Mouse (Mus musculus): ENCODE data around the gene Fmnl2. TPM values are rescaled to one million over a fixed set of nuclear protein-coding genes. Genes with fewer than 3 reads are reported as not detected.

Gene Fmnl2
- total RNA-seq (2014; rRNA removed) (38.4 and 41.8 TPM in 2 replicates), polyA plus RNA-seq (2015; fragmentation: Nextera tagmentation; extraction: Ambion mirVana) (7.6 and 9.1 TPM in 2 replicates)

DNA sequence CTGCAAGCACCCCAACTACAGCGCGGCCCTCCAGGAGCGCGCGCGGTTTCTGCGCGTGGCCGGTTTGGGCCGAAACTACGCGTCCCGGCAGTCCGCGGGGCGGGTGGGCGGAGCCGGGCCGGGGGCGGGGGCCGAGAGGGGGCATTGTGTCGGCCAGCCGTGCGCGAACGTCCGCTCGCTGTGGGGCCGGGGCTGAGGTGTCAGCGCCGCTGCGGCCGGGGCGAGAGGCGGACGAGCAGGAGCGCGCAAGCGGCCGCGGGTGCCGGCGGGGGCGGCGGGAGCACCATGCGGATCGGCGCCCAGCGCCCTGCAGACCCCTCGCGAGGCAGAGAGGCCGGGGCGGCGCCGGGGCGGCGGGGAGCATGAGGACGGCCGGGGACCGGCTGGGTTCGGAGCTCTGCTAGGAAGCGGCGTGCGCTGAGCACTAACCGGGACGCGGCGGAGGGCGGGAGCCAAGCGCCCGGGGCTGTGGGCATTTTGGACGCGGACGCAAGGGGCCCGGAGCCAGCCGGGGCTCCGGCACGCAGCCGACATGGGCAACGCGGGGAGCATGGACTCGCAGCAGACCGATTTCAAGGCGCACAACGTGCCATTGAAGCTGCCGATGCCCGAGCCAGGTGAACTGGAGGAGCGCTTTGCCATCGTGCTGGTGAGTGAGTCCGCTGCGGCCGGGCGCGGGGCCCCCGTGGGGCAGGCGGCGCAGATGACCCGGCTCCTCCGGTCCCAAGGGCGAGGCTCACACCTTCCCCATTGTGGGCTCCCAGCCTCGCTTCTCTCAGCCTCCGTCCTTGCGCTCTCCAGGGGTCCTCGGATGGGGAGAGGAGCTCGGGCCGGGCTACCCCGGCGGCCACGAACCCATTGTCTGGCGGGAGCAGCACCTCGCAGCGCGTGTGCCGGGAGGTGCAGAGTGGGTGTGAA is at the start of gene Fmnl2:
Gene Fmnl2, plus strand, starts transcription at position 250 of the 918 bp plus-strand sequence.
- Histone ChIP-seq H3K4me1 (ENCODE audit: insufficient read depth) (peaks cover 20% of the 10 kb centered on the region; the same call in 1 of the 2 replicates), H3K27ac (ENCODE audit: low read depth, low read length) (peak within 1 kb of the TSS; percentile 85), H3K36me3 (ENCODE audit: insufficient read depth) (no peaks in the 10 kb centered on the region), H3K4me3 (ENCODE audit: low read depth, low read length) (peak within 1 kb of the TSS; percentile 93), H3K9ac (peak within 1 kb of the TSS; percentile 88), H3K27me3 (ENCODE audit: insufficient read depth, low read length) (no peaks in the 10 kb centered on the region), H3K4me2 (ENCODE audit: low read depth) (peak within 1 kb of the TSS; percentile 74), H3K9me3 (ENCODE audit: low read length) (no peaks in the 10 kb centered on the region)
- no peak for TF ChIP-seq CTCF (IDR thresholded peaks at IDR 0.05; ENCODE audit: low read depth)
- DNase-seq = peak; percentile 79
- WGBS = 2% methylated on average over 106 of the region's 114 CpGs
- peak; percentile 92 for ATAC-seq

DNA sequence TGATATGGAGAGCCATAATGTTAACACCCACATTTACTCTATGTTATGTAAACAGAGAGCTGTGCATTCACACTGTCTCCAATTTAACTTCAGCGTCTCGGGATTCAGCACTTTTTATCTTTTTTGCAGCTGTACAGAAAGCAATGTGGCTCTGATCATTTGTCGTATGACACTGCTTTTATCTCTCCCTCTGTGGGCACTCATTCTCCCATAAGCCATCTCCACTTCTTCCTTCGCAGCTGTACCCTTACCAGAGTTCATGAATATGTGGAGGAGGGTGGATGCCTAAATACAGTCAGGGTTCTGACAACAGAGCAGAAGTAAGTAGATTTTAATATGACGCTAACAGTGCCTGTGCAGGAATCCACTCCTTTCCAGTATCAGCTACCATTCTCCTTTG is 47.7 kb upstream of the Fmnl2 start:
- DNase-seq (no peak), ATAC-seq (0 out of 2 replicates have a peak, but pooled peaks have one; percentile 10)
- no peaks in the 10 kb centered on the region for H3K27me3 ChIP-seq (ENCODE audit: insufficient read depth, low read length)
- no peak for TF ChIP-seq CTCF (IDR thresholded peaks at IDR 0.05; ENCODE audit: low read depth)
- H3K9me3 ChIP-seq (ENCODE audit: low read length) = no peaks in the 10 kb centered on the region
- H3K36me3 ChIP-seq (ENCODE audit: insufficient read depth) = no peaks in the 10 kb centered on the region
- no peak overlapping the region for H3K27ac ChIP-seq (ENCODE audit: low read depth, low read length)
- no peaks in the 10 kb centered on the region for H3K4me1 ChIP-seq (ENCODE audit: insufficient read depth)
- no peak overlapping the region for H3K4me3 ChIP-seq (ENCODE audit: low read depth, low read length)
- no peak overlapping the region for H3K9ac ChIP-seq
- H3K4me2 ChIP-seq (ENCODE audit: low read depth) = no peak overlapping the region
- WGBS = 81% methylated on average over 5 of the region's 5 CpGs

DNA sequence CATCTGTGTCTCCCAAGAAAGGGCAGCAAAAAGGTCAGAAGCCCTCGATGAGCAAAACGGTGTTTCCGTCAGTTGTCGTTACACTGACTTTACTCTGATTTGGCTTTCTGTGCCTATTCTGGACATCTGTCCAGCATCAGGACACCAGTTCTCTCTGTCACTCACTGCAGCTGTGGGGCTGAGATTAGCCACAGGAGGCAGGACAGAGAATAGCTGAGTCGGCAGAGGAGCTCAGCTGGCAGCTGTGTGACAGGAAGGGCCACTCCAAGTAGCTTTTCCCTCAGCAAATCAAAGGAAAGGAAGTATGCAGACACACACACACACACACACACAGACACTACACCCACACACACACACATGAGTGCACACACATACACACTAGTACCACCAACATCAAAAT is 46.0 kb upstream of the Fmnl2 start:
- DNase-seq (no peak), ATAC-seq (no peak)
- H3K4me2 ChIP-seq (ENCODE audit: low read depth) = no peak overlapping the region
- no peak for TF ChIP-seq CTCF (IDR thresholded peaks at IDR 0.05; ENCODE audit: low read depth)
- WGBS = 75% methylated on average over 5 of the region's 5 CpGs
- no peak overlapping the region for H3K27ac ChIP-seq (ENCODE audit: low read depth, low read length)
- no peaks in the 10 kb centered on the region for H3K36me3 ChIP-seq (ENCODE audit: insufficient read depth)
- H3K4me3 ChIP-seq (ENCODE audit: low read depth, low read length) = no peak overlapping the region
- H3K9me3 ChIP-seq (ENCODE audit: low read length) = no peaks in the 10 kb centered on the region
- no peak overlapping the region for H3K9ac ChIP-seq
- no peaks in the 10 kb centered on the region for H3K4me1 ChIP-seq (ENCODE audit: insufficient read depth)
- no peaks in the 10 kb centered on the region for H3K27me3 ChIP-seq (ENCODE audit: insufficient read depth, low read length)

DNA sequence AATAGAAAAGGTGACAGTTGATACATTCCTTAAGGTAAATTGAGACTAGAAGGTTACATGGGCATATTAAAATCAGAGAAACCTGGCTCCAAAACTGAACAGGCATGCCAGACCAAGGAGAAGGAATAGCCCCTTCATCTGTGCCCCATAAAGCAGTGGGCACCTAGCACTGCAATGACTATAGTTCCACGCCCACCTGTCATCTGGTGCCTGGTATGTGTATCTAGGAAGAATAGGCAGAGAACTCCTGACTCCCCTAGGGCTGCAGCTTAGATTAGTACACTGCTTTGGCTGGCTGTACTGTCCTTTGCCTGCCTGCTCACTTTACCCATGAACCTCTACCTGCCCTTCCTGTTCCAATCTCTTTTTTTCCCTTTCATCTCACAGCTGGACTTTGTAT is 40.3 kb upstream of the Fmnl2 start:
- no peak for DNase-seq
- no peaks in the 10 kb centered on the region for H3K36me3 ChIP-seq (ENCODE audit: insufficient read depth)
- H3K4me3 ChIP-seq (ENCODE audit: low read depth, low read length) = no peak overlapping the region
- H3K9ac ChIP-seq = no peak overlapping the region
- H3K4me2 ChIP-seq (ENCODE audit: low read depth) = no peak overlapping the region
- no peaks in the 10 kb centered on the region for H3K4me1 ChIP-seq (ENCODE audit: insufficient read depth)
- H3K27ac ChIP-seq (ENCODE audit: low read depth, low read length) = no peak overlapping the region
- H3K9me3 ChIP-seq (ENCODE audit: low read length) = no peaks in the 10 kb centered on the region
- WGBS = 90% methylated on average over 1 of the region's 1 CpGs
- H3K27me3 ChIP-seq (ENCODE audit: insufficient read depth, low read length) = no peaks in the 10 kb centered on the region
- TF ChIP-seq CTCF (IDR thresholded peaks at IDR 0.05; ENCODE audit: low read depth) = no peak
- ATAC-seq = no peak

DNA sequence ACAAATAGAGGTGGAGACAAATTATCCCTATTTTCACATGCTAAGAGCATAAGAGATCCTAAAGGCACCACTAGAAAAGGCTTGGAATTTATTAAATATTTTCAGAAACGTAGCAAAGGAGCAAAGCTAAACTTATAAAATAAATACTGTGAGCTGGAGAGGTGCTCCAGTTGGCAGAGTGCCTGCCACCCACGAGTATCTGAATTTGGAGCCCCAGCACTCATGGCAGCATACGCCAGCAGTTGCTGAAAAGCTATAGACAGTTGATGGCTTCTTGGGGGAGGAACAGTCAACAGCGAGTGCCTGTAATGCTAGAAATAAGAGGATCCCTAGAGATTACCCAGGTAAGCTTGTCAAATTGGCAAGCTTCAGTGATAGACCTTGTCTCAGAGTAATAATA is 38.7 kb upstream of the Fmnl2 start:
- WGBS = 71% methylated on average over 4 of the region's 4 CpGs
- Histone ChIP-seq H3K9ac (no peak overlapping the region), H3K36me3 (ENCODE audit: insufficient read depth) (no peaks in the 10 kb centered on the region), H3K4me2 (ENCODE audit: low read depth) (no peak overlapping the region), H3K9me3 (ENCODE audit: low read length) (no peaks in the 10 kb centered on the region), H3K27me3 (ENCODE audit: insufficient read depth, low read length) (no peaks in the 10 kb centered on the region), H3K4me1 (ENCODE audit: insufficient read depth) (no peaks in the 10 kb centered on the region), H3K4me3 (ENCODE audit: low read depth, low read length) (no peak overlapping the region), H3K27ac (ENCODE audit: low read depth, low read length) (no peak overlapping the region)
- ATAC-seq (no peak), DNase-seq (no peak)
- no peak for TF ChIP-seq CTCF (IDR thresholded peaks at IDR 0.05; ENCODE audit: low read depth)

DNA sequence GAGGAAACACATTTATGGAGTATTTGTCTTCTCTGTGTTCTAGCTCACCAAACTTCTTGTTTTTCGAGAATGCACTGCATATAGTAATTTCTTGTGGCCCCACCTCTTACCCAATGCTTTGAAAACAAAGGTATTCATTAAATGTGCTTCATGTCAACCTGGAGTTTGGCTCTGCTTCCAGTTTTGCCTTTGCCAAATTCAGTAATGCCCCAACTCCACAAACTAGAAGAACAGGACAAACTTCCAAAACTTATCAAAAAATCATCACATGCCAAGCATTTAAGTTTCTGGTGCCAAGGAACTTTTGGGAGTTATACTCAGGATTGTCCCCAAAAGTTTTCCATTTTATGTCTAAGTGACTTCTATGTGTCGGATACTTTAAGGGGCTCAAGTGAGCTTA is 35.4 kb upstream of the Fmnl2 start:
- no peak overlapping the region for H3K27ac ChIP-seq (ENCODE audit: low read depth, low read length)
- no peak for TF ChIP-seq CTCF (IDR thresholded peaks at IDR 0.05; ENCODE audit: low read depth)
- no peaks in the 10 kb centered on the region for H3K4me1 ChIP-seq (ENCODE audit: insufficient read depth)
- no peaks in the 10 kb centered on the region for H3K36me3 ChIP-seq (ENCODE audit: insufficient read depth)
- H3K9me3 ChIP-seq (ENCODE audit: low read length) = no peaks in the 10 kb centered on the region
- H3K9ac ChIP-seq = no peak overlapping the region
- ATAC-seq = no peak
- no peak for DNase-seq
- 81% methylated on average over 2 of the region's 2 CpGs for WGBS
- H3K4me3 ChIP-seq (ENCODE audit: low read depth, low read length) = no peak overlapping the region
- no peaks in the 10 kb centered on the region for H3K27me3 ChIP-seq (ENCODE audit: insufficient read depth, low read length)
- H3K4me2 ChIP-seq (ENCODE audit: low read depth) = no peak overlapping the region

DNA sequence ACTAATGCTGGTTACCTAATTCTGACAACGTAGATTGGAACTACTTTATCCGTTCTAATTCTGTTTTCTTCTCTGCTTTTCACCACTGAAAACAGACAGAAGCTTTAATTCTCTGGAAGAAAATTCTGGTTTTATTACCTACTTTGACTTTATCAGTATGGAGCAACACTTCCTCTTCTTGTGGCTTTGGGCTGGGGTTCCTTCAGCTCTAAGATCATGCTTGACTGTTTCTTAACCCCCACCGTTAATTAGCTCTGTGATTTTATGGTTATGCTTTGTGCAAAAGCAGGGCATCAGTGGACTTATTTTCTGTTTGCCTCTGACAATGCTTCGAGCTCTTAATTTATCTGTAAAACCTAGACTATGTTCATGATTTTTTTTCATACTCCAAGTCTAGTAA is 29.6 kb upstream of the Fmnl2 start:
- Histone ChIP-seq H3K4me2 (ENCODE audit: low read depth) (no peak overlapping the region), H3K27me3 (ENCODE audit: insufficient read depth, low read length) (no peaks in the 10 kb centered on the region), H3K9me3 (ENCODE audit: low read length) (no peaks in the 10 kb centered on the region), H3K4me1 (ENCODE audit: insufficient read depth) (no peaks in the 10 kb centered on the region), H3K4me3 (ENCODE audit: low read depth, low read length) (no peak overlapping the region), H3K36me3 (ENCODE audit: insufficient read depth) (no peaks in the 10 kb centered on the region), H3K27ac (ENCODE audit: low read depth, low read length) (no peak overlapping the region), H3K9ac (no peak overlapping the region)
- DNase-seq (no peak), ATAC-seq (no peak)
- 92% methylated on average over 4 of the region's 4 CpGs for WGBS
- no peak for TF ChIP-seq CTCF (IDR thresholded peaks at IDR 0.05; ENCODE audit: low read depth)
